Mouse (Mus musculus) MEL (cell line): ENCODE data around the gene Sfmbt2. TPM values are rescaled to one million over a fixed set of nuclear protein-coding genes. Genes with fewer than 3 reads are reported as not detected.

Source experiments
- DNase-seq: peaks from one replicate; pipeline ENCODE4 v3.0.0; 2011; ENCODE audit warnings: low read depth, low spot score
- H3K27ac ChIP-seq: 2 replicates; pipeline ENCODE4 v1.5.1; 2012; ENCODE audit warnings: low read depth, mild to moderate bottlenecking, control low read depth, low read length, moderate library complexity; ENCODE audit not compliant: control insufficient read depth
- H3K27me3 ChIP-seq, 2 experiments: fragments of 150-350 bp in 1 of 2; sonication (generic) in 1 of 2; 2 replicates each; pipeline ENCODE4 v1.6.1; 2012; ENCODE audit warnings: low read length in 2 of 2, mild to moderate bottlenecking in 2 of 2, improper control_type of control experiment in 1 of 2, moderate library complexity in 1 of 2; ENCODE audit not compliant: insufficient read depth in 2 of 2, control insufficient read depth in 1 of 2
- H3K36me3 ChIP-seq, 2 experiments: 2 replicates each; pipeline ENCODE4 v1.6.1; 2012 to 2014; ENCODE audit warnings: low read length in 2 of 2, improper control_type of control experiment in 1 of 2, inconsistent platforms in 1 of 2, mild to moderate bottlenecking in 1 of 2; ENCODE audit not compliant: insufficient read depth in 2 of 2, control insufficient read depth in 1 of 2
- H3K4me1 ChIP-seq, 2 experiments: fragments of 150-350 bp in 1 of 2; sonication (generic) in 1 of 2; 2 replicates each; pipeline ENCODE4 v1.6.1; 2012; ENCODE audit warnings: low read length in 2 of 2, improper control_type of control experiment in 1 of 2, mild to moderate bottlenecking in 1 of 2; ENCODE audit not compliant: insufficient read depth in 2 of 2, control insufficient read depth in 1 of 2
- H3K4me3 ChIP-seq, 2 experiments: fragments of 150-350 bp in 1 of 2; sonication (generic) in 1 of 2; 2 replicates each; pipeline ENCODE4 v1.5.1; 2012; ENCODE audit warnings: low read depth in 2 of 2, low read length in 2 of 2, mild to moderate bottlenecking in 2 of 2, moderate library complexity in 2 of 2, control low read depth in 1 of 2, improper control_type of control experiment in 1 of 2; ENCODE audit not compliant: control insufficient read depth in 1 of 2, insufficient read depth in 1 of 2
- H3K79me2 ChIP-seq: 2 replicates; pipeline ENCODE4 v1.6.1; 2012; ENCODE audit warnings: mild to moderate bottlenecking, low read length, moderate library complexity; ENCODE audit not compliant: control insufficient read depth, poor library complexity, insufficient read depth
- H3K9ac ChIP-seq: 2 replicates; pipeline ENCODE4 v1.6.1; 2012; ENCODE audit warnings: low read depth, mild to moderate bottlenecking, control low read depth, low read length, moderate library complexity; ENCODE audit not compliant: control insufficient read depth, poor library complexity, severe bottlenecking
- H3K9me3 ChIP-seq: fragments of 150-350 bp; sonication (generic); replicated peaks from 2 replicates; pipeline ENCODE4 v1.6.1; 2012; ENCODE audit warnings: mild to moderate bottlenecking, low read length, improper control_type of control experiment, moderate library complexity; ENCODE audit not compliant: insufficient read depth
- BHLHE40 ChIP-seq: IDR thresholded peaks from 2 replicates; pipeline ENCODE4 v1.6.1; 2012; ENCODE audit warnings: low read depth, mild to moderate bottlenecking, inconsistent platforms, low read length, improper control_type of control experiment, borderline replicate concordance
- CHD1 ChIP-seq: IDR thresholded peaks from 2 replicates; pipeline ENCODE4 v1.6.1; 2012; ENCODE audit warnings: low read depth, mild to moderate bottlenecking, inconsistent platforms, low read length, improper control_type of control experiment
- ELF1 ChIP-seq: IDR thresholded peaks from 2 replicates; pipeline ENCODE4 v1.6.1; 2014; ENCODE audit warnings: low read depth, mild to moderate bottlenecking, inconsistent platforms, low read length, improper control_type of control experiment, moderate library complexity
- GABPA ChIP-seq: IDR thresholded peaks from 2 replicates; pipeline ENCODE4 v1.6.1; 2012; ENCODE audit warnings: low read depth, mild to moderate bottlenecking, inconsistent platforms, low read length, improper control_type of control experiment, moderate library complexity
- HCFC1 ChIP-seq: IDR thresholded peaks from 2 replicates; pipeline ENCODE4 v1.6.1; 2012; ENCODE audit warnings: low read depth, mild to moderate bottlenecking, inconsistent platforms, low read length, improper control_type of control experiment, moderate library complexity
- JUND ChIP-seq: IDR thresholded peaks from 2 replicates; pipeline ENCODE4 v1.6.1; 2011; ENCODE audit warnings: low read depth, mild to moderate bottlenecking, improper control_type of control experiment, low read length
- KAT2A ChIP-seq: conservative IDR thresholded peaks from 2 replicates; pipeline ENCODE4 v1.6.1; 2012; ENCODE audit warnings: low read depth, low read length, improper control_type of control experiment, inconsistent platforms
- MAFK ChIP-seq: IDR thresholded peaks from 2 replicates; pipeline ENCODE4 v1.6.1; 2011; ENCODE audit warnings: low read depth, mild to moderate bottlenecking, low read length, improper control_type of control experiment, borderline replicate concordance
- MEF2A ChIP-seq: IDR thresholded peaks from 2 replicates; pipeline ENCODE4 v1.6.1; 2014; ENCODE audit warnings: low read depth, mild to moderate bottlenecking, inconsistent platforms, low read length, improper control_type of control experiment; ENCODE audit not compliant: poor library complexity, insufficient replicate concordance, severe bottlenecking; ENCODE audit errors: extremely low read depth
- MYB ChIP-seq: IDR thresholded peaks from 2 replicates; pipeline ENCODE4 v1.6.1; 2011; ENCODE audit warnings: mild to moderate bottlenecking, low read depth, low read length, improper control_type of control experiment
- NELFE ChIP-seq: IDR thresholded peaks from 2 replicates; pipeline ENCODE4 v1.6.1; 2011; ENCODE audit warnings: low read depth, low read length, improper control_type of control experiment
- RAD21 ChIP-seq: IDR thresholded peaks from 2 replicates; pipeline ENCODE4 v1.6.1; 2011; ENCODE audit warnings: mild to moderate bottlenecking, low read depth, low read length, improper control_type of control experiment
- SIN3A ChIP-seq: IDR thresholded peaks from 2 replicates; pipeline ENCODE4 v1.6.1; 2012; ENCODE audit warnings: low read length, improper control_type of control experiment, inconsistent platforms
- TBP ChIP-seq: IDR thresholded peaks from 2 replicates; pipeline ENCODE4 v1.8.0; 2011; ENCODE audit warnings: low read depth, low read length, improper control_type of control experiment
- TCF12 ChIP-seq: IDR thresholded peaks from 2 replicates; pipeline ENCODE4 v1.6.1; 2014; ENCODE audit warnings: low read depth, mild to moderate bottlenecking, inconsistent platforms, low read length, improper control_type of control experiment, moderate library complexity
- UBTF ChIP-seq: IDR thresholded peaks from 2 replicates; pipeline ENCODE4 v1.6.1; 2012; ENCODE audit warnings: low read depth, mild to moderate bottlenecking, inconsistent platforms, low read length, improper control_type of control experiment, moderate library complexity, borderline replicate concordance; ENCODE audit not compliant: insufficient read depth
- USF1 ChIP-seq: IDR thresholded peaks from 2 replicates; pipeline ENCODE4 v1.6.1; 2014; ENCODE audit warnings: low read depth, mild to moderate bottlenecking, inconsistent platforms, low read length, improper control_type of control experiment, moderate library complexity
- ZMIZ1 ChIP-seq: IDR thresholded peaks from 2 replicates; pipeline ENCODE4 v1.6.1; 2012; ENCODE audit warnings: low read depth, mild to moderate bottlenecking, inconsistent platforms, low read length, improper control_type of control experiment, moderate library complexity
- ZNF384 ChIP-seq: IDR thresholded peaks from 2 replicates; pipeline ENCODE4 v1.6.1; 2012; ENCODE audit warnings: low read depth, mild to moderate bottlenecking, inconsistent platforms, low read length, improper control_type of control experiment
- polyA plus RNA-seq, 2 experiments: library from polyadenylated mRNA; stranded (reverse) in 1 of 2; unstranded in 1 of 2; fragments of >175 nt in 1 of 2; fragments of >200 nt in 1 of 2; gene quantifications; 2 replicates each; pipeline versions ENCODE4 v1.2.1 to v1.2.4; 2012; ENCODE audit warnings: low replicate concordance in 2 of 2, low read depth in 1 of 2; ENCODE audit not compliant: insufficient read length in 2 of 2, insufficient read depth in 1 of 2, missing spikeins in 1 of 2
- total RNA-seq: library from RNA; depleted of rRNA; stranded (reverse); fragments of 300-350 nt; gene quantifications from 2 replicates; pipeline ENCODE4 v1.2.3, GENCODE M21; 2012

Sfmbt2 gene
- total and polyA plus RNA-seq, 3 experiments, result not detected

DNA sequence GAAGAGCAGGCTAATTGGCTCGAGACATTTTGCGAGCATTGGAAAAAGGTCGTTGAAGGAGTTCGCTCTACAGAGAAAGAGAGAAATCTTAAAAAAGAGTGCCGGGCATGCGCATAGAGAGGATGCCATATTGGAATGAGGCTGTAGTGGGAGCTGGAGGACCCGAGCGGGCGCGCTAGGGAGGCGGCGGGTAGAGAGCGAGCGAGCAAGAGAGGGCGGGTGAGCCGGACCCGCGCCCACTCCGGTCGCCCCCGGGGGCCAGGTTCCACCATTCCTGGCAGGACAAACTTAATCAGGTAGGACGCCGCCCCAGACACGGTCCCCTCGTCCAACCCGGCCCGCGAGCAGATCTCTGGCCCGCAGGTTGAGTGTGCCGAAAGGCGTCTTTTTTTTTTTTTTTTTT is 2.0 kb downstream of the Sfmbt2 start:
- H3K9me3 ChIP-seq, result no peaks in the 10 kb centered on the region
- no peaks in the 10 kb centered on the region for H3K4me1 ChIP-seq
- H3K9ac ChIP-seq, result no peak overlapping the region
- TF ChIP-seq BHLHE40, result no peak
- no peak for TF ChIP-seq CHD1
- no peak for TF ChIP-seq ELF1
- TF ChIP-seq JUND, result no peak
- H3K36me3 ChIP-seq, result no peaks in the 10 kb centered on the region
- H3K4me3 ChIP-seq, result no peak overlapping the region
- DNase-seq, result no peak
- no peaks in the 10 kb centered on the region for H3K79me2 ChIP-seq
- no peak overlapping the region for H3K27ac ChIP-seq
- no peaks in the 10 kb centered on the region for H3K27me3 ChIP-seq

DNA sequence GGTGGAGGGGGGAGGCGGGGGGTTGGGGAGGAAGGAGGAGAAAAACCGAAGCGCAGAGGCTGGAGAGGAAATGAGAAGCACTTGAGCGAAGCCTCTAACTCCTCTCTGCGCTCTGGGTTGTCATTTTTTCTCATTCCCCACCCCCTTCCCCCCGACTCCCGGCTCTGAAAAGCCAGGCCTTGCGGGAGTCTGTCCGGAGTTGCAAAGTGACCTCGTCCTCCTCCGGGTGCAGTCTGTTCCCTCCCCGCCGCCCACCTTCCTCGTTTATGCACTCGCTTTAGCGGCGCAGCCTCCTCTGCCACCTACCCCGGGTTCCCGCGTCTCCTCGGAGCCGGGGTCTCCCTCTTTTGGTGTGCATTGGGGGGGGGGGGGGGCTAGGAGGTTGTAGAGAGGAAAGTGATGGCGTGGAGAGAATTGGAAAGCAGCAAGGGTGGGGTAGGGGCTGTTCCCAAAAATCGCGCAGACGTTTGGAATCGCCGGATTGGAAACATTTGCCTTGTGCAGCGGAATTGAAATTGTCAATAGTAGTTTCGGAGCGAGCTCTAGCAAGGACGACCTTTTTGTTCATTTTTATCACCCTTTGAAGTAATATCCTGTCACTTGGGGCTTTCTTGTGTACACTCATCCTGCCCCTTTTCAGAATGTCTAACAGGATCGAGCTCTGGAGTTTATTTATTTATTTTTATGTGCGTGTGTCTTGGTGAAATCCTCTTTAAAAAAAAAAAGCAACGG is 2.6 kb downstream of the Sfmbt2 start:
- Histone ChIP-seq H3K27me3 (no peaks in the 10 kb centered on the region), H3K9ac (no peak overlapping the region), H3K4me3 (no peak overlapping the region), H3K36me3 (no peaks in the 10 kb centered on the region), H3K27ac (no peak overlapping the region), H3K9me3 (no peaks in the 10 kb centered on the region), H3K4me1 (no peaks in the 10 kb centered on the region), H3K79me2 (no peaks in the 10 kb centered on the region)
- DNase-seq, result no peak
- TF ChIP-seq USF1, result no peak
- no peak for TF ChIP-seq ZNF384
- TF ChIP-seq UBTF, result no peak
- TF ChIP-seq ELF1, result no peak
- no peak for TF ChIP-seq HCFC1
- no peak for TF ChIP-seq RAD21
- TF ChIP-seq MYB, result no peak
- TF ChIP-seq ZMIZ1, result no peak
- no peak for TF ChIP-seq NELFE
- no peak for TF ChIP-seq MAFK
- no peak for TF ChIP-seq KAT2A
- no peak for TF ChIP-seq GABPA
- TF ChIP-seq CHD1, result no peak
- no peak for TF ChIP-seq TCF12
- no peak for TF ChIP-seq TBP
- no peak for TF ChIP-seq SIN3A
- TF ChIP-seq MEF2A, result no peak
